Mouse (Mus musculus): ENCODE measurements around the gene Olfr1472.
"Not testable (repeated sequence)": the region's sequence is repeated elsewhere in the genome, so short reads cannot be mapped to it uniquely, and the experiment has no call there.

Olfr1472 gene

GRCm38 (mm10) chr19:13455986-13456385 is at the start of gene Olfr1472:
Gene Olfr1472 (minus strand): TSS chr19:13456086.
- no peak for DNase-seq

GRCm38 (mm10) chr19:13500246-13500645 is 44.4 kb upstream of the Olfr1472 start, which contains the start of gene Olfr1477:
Gene Olfr1477 (plus strand): TSS chr19:13500546.
- no peak for DNase-seq

GRCm38 (mm10) chr19:13480096-13480495 is 24.2 kb upstream of the Olfr1472 start, which contains the start of gene Olfr1475:
Gene Olfr1475 (minus strand): TSS chr19:13480196.
- no peak for DNase-seq

- DNase-seq, result not testable (repeated sequence)
Observed at GRCm38 (mm10) chr19:13469265-13469664, 13.4 kb upstream of the Olfr1472 start, which contains the start of gene Olfr1474. Gene Olfr1474 (plus strand): TSS chr19:13469565.

GRCm38 (mm10) chr19:13443109-13443508 is 12.8 kb downstream of the Olfr1472 start, which contains the start of gene Olfr1471:
Gene Olfr1471 (plus strand): TSS chr19:13443409.
- DNase-seq, result not testable (repeated sequence)

GRCm38 (mm10) chr19:13407549-13407948 is 48.3 kb downstream of the Olfr1472 start, which contains the start of gene Olfr1469:
Gene Olfr1469 (plus strand): TSS chr19:13407849.
- DNase-seq, result no peak
